Mouse (Mus musculus): ENCODE results near the gene Vps4b. TPM values are rescaled to one million over a fixed set of nuclear protein-coding genes. Genes with fewer than 3 reads are reported as not detected.

Vps4b gene
- 100 to 1,000 TPM; 106 to 122 TPM for total RNA-seq (2023)

DNA sequence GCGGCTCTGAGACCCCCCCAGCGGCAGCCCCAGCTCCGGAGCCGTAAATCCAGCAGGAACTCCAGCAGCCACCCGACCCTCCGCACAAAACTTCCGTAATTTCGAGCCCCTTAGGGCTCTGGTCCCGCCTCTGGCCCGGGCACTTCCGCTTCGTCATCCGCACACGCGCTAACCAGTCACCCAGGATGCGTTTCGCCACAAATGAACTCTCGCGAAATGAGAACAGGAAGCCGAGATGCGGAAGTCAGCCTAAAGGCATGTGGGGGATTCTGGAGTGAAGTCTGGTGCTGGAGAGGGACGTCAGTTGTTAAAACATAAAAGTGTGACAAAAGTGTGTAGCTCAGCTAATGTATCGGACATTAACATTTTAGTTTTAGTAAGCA lies at the start of gene Vps4b:
TSS of gene Vps4b (minus strand) at position 187 of the 383 bp plus-strand sequence.

DNA sequence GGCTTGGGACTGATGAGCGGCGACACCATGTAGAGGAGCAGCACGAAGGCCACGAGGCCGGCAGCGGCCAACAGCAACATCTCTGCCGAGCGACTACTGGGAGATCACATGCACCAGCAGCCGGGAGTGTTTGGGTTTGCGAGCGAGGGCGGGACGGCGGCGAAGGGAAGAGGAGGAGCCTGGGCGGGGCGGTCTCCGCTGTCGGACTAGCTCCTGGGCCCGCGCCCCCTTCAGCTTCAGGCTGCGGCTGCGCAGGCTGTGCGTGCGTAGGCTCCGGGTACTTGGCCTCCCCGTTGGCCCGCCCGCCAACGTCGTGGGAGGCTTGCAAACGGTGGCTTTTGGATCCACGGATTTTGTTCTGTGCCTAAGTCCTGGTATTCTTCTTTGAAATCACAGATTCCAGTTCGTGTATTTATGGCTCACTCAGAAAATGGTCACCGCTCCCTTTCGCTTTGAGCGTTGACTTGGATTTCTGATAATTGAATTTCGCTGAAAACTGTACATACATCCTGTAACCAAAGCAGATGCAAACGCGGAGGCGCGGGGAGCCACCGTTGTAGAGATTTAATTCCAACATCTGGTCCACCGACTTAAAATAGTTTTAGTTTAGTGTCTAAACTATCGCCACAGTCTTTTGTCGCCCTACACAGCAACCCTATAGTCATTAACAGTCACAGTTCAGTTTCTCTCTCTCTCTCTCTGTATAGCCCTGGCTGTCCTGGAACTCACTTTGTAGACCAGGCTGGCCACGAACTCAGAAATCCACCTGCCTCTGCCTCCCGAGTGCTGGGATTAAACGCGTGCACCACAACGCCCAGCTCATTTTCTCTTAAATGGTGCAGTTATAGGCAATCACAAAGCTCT lies 36.7 kb downstream of the Vps4b start, which contains the start of gene Kdsr:
TSS of gene Kdsr (minus strand) at position 156 of the 864 bp plus-strand sequence.

Other genes with a start within 250 kb of the Vps4b start
- 100 to 1,000 TPM; 149 to 171 TPM for gene Bcl2, start 82.5 kb downstream of the Vps4b start, total RNA-seq (2023)
- gene Kdsr, start 37.0 kb downstream of the Vps4b start, total RNA-seq (2023), result 10 to 100 TPM; 28.9 to 35.3 TPM
- not detected for gene Serpinb5, start 64.4 kb upstream of the Vps4b start, total RNA-seq (2023)
- gene Serpinb12, start 137.7 kb upstream of the Vps4b start, total RNA-seq (2023), result not detected
- not detected for gene Serpinb13, start 184.3 kb upstream of the Vps4b start, total RNA-seq (2023)